Mouse (Mus musculus) lung, postnatal 0 days (tissue): ENCODE results near the gene Pakap. TPM values are rescaled to one million over a fixed set of nuclear protein-coding genes. Genes with fewer than 3 reads are reported as not detected.

ENCODE experiments used
- ATAC-seq: fragments of 200-750 bp; cut with Nextera tagmentation; 2 replicates; pipeline ENCODE4 v1.8.0; 2017; ENCODE audit warnings: moderate library complexity
- DNase-seq: peaks from one replicate; pipeline ENCODE4 v3.0.0-alpha.2; 2016; ENCODE audit warnings: low spot score
- H3K27ac ChIP-seq: fragments of 300-500 bp; sonication (generic); 2 replicates; pipeline ENCODE4 v1.5.1; 2014; ENCODE audit warnings: antibody characterized with exemption, mild to moderate bottlenecking, low read length, mixed read lengths
- H3K27me3 ChIP-seq: fragments of 300-500 bp; sonication (generic); replicated peaks from 2 replicates; pipeline ENCODE4 v1.6.1; 2014; ENCODE audit warnings: low read length, mixed read lengths; ENCODE audit not compliant: insufficient read depth
- H3K36me3 ChIP-seq: fragments of 300-500 bp; sonication (generic); 2 replicates; pipeline ENCODE4 v1.6.1; 2014; ENCODE audit warnings: low read length, mixed read lengths; ENCODE audit not compliant: insufficient read depth
- H3K4me1 ChIP-seq: fragments of 300-500 bp; sonication (generic); 2 replicates; pipeline ENCODE4 v1.6.1; 2014; ENCODE audit warnings: antibody characterized with exemption, low read depth, low read length, mixed read lengths; ENCODE audit not compliant: insufficient read depth
- H3K4me2 ChIP-seq: fragments of 300-500 bp; sonication (generic); replicated peaks from 2 replicates; pipeline ENCODE4 v1.6.1; 2014; ENCODE audit warnings: low read depth, mild to moderate bottlenecking, low read length, moderate library complexity, mixed read lengths
- H3K4me3 ChIP-seq: fragments of 300-500 bp; sonication (generic); 2 replicates; pipeline ENCODE4 v1.5.1; 2014; ENCODE audit warnings: low read depth, low read length
- H3K9ac ChIP-seq: fragments of 300-500 bp; sonication (generic); replicated peaks from 2 replicates; pipeline ENCODE4 v1.6.1; 2014; ENCODE audit warnings: low read depth, mild to moderate bottlenecking
- H3K9me3 ChIP-seq: fragments of 300-500 bp; sonication (generic); 2 replicates; pipeline ENCODE4 v1.6.1; 2016; ENCODE audit warnings: low read length, mixed read lengths
- CTCF ChIP-seq: IDR thresholded peaks from 2 replicates; pipeline ENCODE4 v1.5.1; 2016; ENCODE audit warnings: antibody characterized with exemption, mild to moderate bottlenecking
- EP300 ChIP-seq: IDR thresholded peaks from 2 replicates; pipeline ENCODE4 v1.6.1; 2016; ENCODE audit warnings: antibody characterized with exemption, mild to moderate bottlenecking, control low read depth
- WGBS: fragments of 180-500 bp; shearing (Covaris S2); extraction: QIAGEN DNeasy Blood & Tissue Kit; methylation state at CpG from one replicate; pipeline ENCODE4 v1.1.7; 2014; 5-methylcytosine and 5-hydroxymethylcytosine counted together
- polyA plus RNA-seq: library from polyadenylated mRNA; unstranded; fragments of >200 nt; fragmentation: Nextera tagmentation; extraction: Ambion mirVana; gene quantifications from 2 replicates; pipeline ENCODE4 v1.2.1, GENCODE M21; 2015

Gene Pakap
- polyA plus RNA-seq, 1 experiment from 2014 or later: 60.5 TPM

GRCm38 (mm10) chr4:57735426-57735825, 167.4 kb downstream of the Pakap start:
- Histone ChIP-seq H3K36me3 (no peaks in the 10 kb centered on the region), H3K4me1 (peaks cover under 1% of the 10 kb centered on the region; the same call in 1 of the 2 replicates), H3K4me3 (no peak overlapping the region), H3K9me3 (no peaks in the 10 kb centered on the region), H3K4me2 (no peak overlapping the region), H3K9ac (no peak overlapping the region), H3K27me3 (no peaks in the 10 kb centered on the region), H3K27ac (no peak overlapping the region)
- TF ChIP-seq EP300: no peak
- TF ChIP-seq CTCF: no peak
- DNase-seq (peak; percentile 18), ATAC-seq (no peak)
- WGBS: 74% methylated on average over 5 of the region's 5 CpGs

- Histone ChIP-seq H3K27me3 (no peaks in the 10 kb centered on the region), H3K27ac (no peak overlapping the region), H3K36me3 (no peaks in the 10 kb centered on the region), H3K4me3 (no peak overlapping the region), H3K4me2 (no peak overlapping the region), H3K9me3 (no peaks in the 10 kb centered on the region), H3K9ac (no peak overlapping the region), H3K4me1 (no peaks in the 10 kb centered on the region)
- ATAC-seq (no peak), DNase-seq (peak; percentile 23)
- TF ChIP-seq CTCF (no peak), EP300 (no peak)
- 74% methylated on average over 8 of the region's 8 CpGs for WGBS
These were observed 171.0 kb downstream of the Pakap start for GRCm38 (mm10) chr4:57738856-57739552.

- Histone ChIP-seq H3K4me1 (no peaks in the 10 kb centered on the region), H3K9ac (no peak overlapping the region), H3K4me3 (no peak overlapping the region), H3K4me2 (no peak overlapping the region), H3K9me3 (no peaks in the 10 kb centered on the region), H3K27me3 (no peaks in the 10 kb centered on the region), H3K27ac (no peak overlapping the region), H3K36me3 (no peaks in the 10 kb centered on the region)
- TF ChIP-seq CTCF (no peak), EP300 (no peak)
- peak; percentile 61 for ATAC-seq
- WGBS: 37% methylated on average over 11 of the region's 11 CpGs
- DNase-seq: peak; percentile 24
These were observed 175.4 kb downstream of the Pakap start for GRCm38 (mm10) chr4:57743325-57743929.

- no peak overlapping the region for H3K27ac ChIP-seq
These were observed 182.7 kb downstream of the Pakap start for GRCm38 (mm10) chr4:57750651-57751050.

GRCm38 (mm10) chr4:57751054-57751453, 183.1 kb downstream of the Pakap start:
- H3K27ac ChIP-seq: no peak overlapping the region
- H3K27me3 ChIP-seq: no peaks in the 10 kb centered on the region
- no peaks in the 10 kb centered on the region for H3K4me1 ChIP-seq
- ATAC-seq: peak; percentile 57
- H3K4me3 ChIP-seq: no peak overlapping the region
- no peak overlapping the region for H3K9ac ChIP-seq
- WGBS: 36% methylated on average over 4 of the region's 4 CpGs
- DNase-seq: peak; percentile 53
- H3K36me3 ChIP-seq: no peaks in the 10 kb centered on the region
- H3K9me3 ChIP-seq: no peaks in the 10 kb centered on the region
- no peak overlapping the region for H3K4me2 ChIP-seq
- TF ChIP-seq CTCF (no peak), EP300 (no peak)

More at GRCm38 (mm10) chr4:57750651-57751050, 182.7 kb downstream of the Pakap start:
- Histone ChIP-seq H3K9me3 (no peaks in the 10 kb centered on the region), H3K4me3 (no peak overlapping the region), H3K4me1 (no peaks in the 10 kb centered on the region), H3K27me3 (no peaks in the 10 kb centered on the region), H3K9ac (no peak overlapping the region), H3K4me2 (no peak overlapping the region), H3K36me3 (no peaks in the 10 kb centered on the region)
- no peak for DNase-seq
- WGBS: 46% methylated on average over 4 of the region's 4 CpGs
- TF ChIP-seq CTCF (no peak), EP300 (no peak)
- ATAC-seq: no peak; the same call in 1 of the 2 replicates

- peak; percentile 3; the same call in 1 of the 2 replicates for ATAC-seq
- WGBS: 88% methylated on average over 11 of the region's 11 CpGs
- no peak overlapping the region for H3K4me3 ChIP-seq
These were observed 183.6 kb downstream of the Pakap start for GRCm38 (mm10) chr4:57751566-57751965.

More at GRCm38 (mm10) chr4:57751566-57751965, 183.6 kb downstream of the Pakap start:
- H3K9me3 ChIP-seq: no peaks in the 10 kb centered on the region
- H3K27me3 ChIP-seq: no peaks in the 10 kb centered on the region
- no peaks in the 10 kb centered on the region for H3K4me1 ChIP-seq
- DNase-seq: no peak
- TF ChIP-seq CTCF (no peak), EP300 (no peak)
- H3K27ac ChIP-seq: no peak overlapping the region
- H3K9ac ChIP-seq: no peak overlapping the region
- H3K36me3 ChIP-seq: no peaks in the 10 kb centered on the region
- no peak overlapping the region for H3K4me2 ChIP-seq
